Mouse (Mus musculus) lung, adult 10 weeks (tissue): ENCODE results near the gene Asb1. TPM values are rescaled to one million over a fixed set of nuclear protein-coding genes. Genes with fewer than 3 reads are reported as not detected.

Source experiments
- polyA plus RNA-seq: library from polyadenylated mRNA; stranded (reverse); fragments of 350-450 nt; fragmentation: Illumina TruSeq; extraction: RNeasy Lipid Tissue Mini Kit (QIAGEN cat#74804); gene quantifications from one replicate; pipeline ENCODE4 v1.2.3, GENCODE M21; 2014; ENCODE audit warnings: low read depth, low replicate concordance; ENCODE audit not compliant: insufficient read depth

Asb1 gene
- polyA plus RNA-seq: 6.1 TPM

DNA sequence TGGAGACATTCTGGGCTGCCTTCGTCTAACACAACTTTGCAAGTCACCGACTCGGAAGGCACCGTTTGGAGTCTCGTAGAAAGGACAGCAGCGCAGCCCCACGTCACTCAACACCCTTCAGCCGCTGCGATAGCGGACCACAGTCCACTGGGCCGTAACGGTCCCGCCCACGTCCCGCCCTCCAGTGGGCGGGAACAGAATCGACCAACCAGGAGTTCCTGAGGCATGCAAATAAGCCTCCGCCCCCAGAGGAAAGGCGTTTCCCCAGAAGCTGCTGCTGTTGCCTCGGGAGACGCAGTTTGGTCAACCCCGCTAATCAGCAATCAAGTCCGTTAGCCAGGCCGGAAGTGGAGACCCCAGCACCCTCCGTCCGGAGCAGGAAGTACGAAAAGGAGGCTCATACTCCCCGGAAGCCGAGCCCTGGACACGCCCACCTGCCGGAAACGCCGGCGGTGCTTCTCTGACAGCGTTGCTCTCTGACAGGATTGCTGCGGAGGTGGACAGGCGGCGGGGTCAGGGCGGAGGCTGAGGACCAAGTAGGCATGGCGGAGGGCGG, at the start of gene Asb1:
Asb1 (plus strand) TSS at position 274 of the 556 bp plus-strand sequence.

DNA sequence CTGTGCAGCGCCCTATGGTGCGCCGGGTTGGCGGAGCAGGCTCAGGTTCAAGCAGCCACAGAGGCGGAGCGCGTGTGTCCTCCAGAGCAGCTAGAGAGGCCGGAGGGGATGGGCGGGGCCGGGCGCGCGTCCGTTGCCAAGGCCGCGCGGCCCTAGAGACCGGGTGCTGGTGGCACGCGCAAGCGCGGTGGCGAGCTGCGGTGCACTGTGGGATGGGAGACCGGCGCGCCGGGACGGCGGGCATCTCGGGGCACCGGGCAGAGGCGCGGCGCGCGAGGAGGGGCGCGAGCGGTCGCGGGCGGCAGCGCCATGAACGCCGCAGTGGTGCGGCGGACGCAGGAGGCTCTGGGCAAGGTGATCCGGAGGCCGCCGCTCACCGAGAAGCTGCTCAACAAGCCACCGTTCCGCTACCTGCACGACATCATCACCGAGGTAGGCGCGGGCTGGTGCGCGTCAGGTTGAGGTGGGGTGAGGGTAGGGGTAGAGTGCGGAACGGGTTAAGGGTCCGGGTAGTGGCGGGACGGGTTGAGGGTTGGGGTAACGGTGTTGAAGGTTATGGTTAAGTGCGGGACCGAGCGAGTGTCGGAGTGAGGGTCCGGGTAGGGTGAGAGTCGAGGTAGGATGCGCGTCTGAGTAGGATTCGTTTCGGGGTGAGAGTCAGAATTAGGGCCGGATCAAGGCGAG, 45.7 kb upstream of the Asb1 start, which contains the start of gene Traf3ip1:
Traf3ip1 (plus strand) TSS at position 191 of the 684 bp plus-strand sequence.

Other genes starting within 250 kb of the Asb1 start
- 14.3 TPM for gene Scly, start 242.2 kb upstream of the Asb1 start, polyA plus RNA-seq
- 0.08 TPM for gene Espnl, start 218.5 kb upstream of the Asb1 start, polyA plus RNA-seq
- gene Klhl30, start 189.5 kb upstream of the Asb1 start, polyA plus RNA-seq: 0.38 TPM
- 0.11 TPM for gene Erfe, start 174.1 kb upstream of the Asb1 start, polyA plus RNA-seq
- gene Ilkap, start 141.7 kb upstream of the Asb1 start, polyA plus RNA-seq: 67.9 TPM
- gene Hes6, start 126.5 kb upstream of the Asb1 start, polyA plus RNA-seq: 36.2 TPM
- 2.2 TPM for gene Per2, start 81.2 kb upstream of the Asb1 start, polyA plus RNA-seq
- 17.5 TPM for gene Traf3ip1, start 45.9 kb upstream of the Asb1 start, polyA plus RNA-seq